In genomic region chr11:9439781-9440180, GRCm38 (mm10) we compare ENCODE assay signal across 16 mouse cellular contexts.
"Had no signal": no experiment of that assay in that cellular context is flagged by ENCODE, and none has a peak within 500 bp of the region (broad histone marks: within the 10 kb centered on the region; RNA-seq: fewer than 3 reads in every experiment).

No protein-coding gene starts in this region.

- H3K36me3 ChIP-seq: neural tube, embryonic 13.5 days; neural tube, embryonic 15.5 days; stomach, embryonic 15.5 days had no signal

- H3K27me3 ChIP-seq: neural tube, embryonic 13.5 days; neural tube, embryonic 15.5 days; stomach, embryonic 15.5 days had no signal

- H3K4me3 ChIP-seq: neural tube, embryonic 13.5 days; neural tube, embryonic 15.5 days; stomach, embryonic 15.5 days had no signal

- H3K4me2 ChIP-seq: neural tube, embryonic 13.5 days; neural tube, embryonic 15.5 days; stomach, embryonic 15.5 days had no signal

- H3K27ac ChIP-seq: neural tube, embryonic 13.5 days; neural tube, embryonic 15.5 days; stomach, embryonic 15.5 days; stomach, postnatal 0 days had no signal

- H3K9me3 ChIP-seq: neural tube, embryonic 13.5 days; neural tube, embryonic 15.5 days; stomach, embryonic 15.5 days had no signal

- DNase-seq: retina, postnatal 1 day; right cerebral cortex, adult 18-20 months; right cerebral cortex, postnatal 14 days; right cerebral cortex, postnatal 25 days; right cerebral cortex, postnatal 4 days; spleen, adult 18-20 months; thymus, adult 18-20 months; thymus, adult 2 months; thymus, postnatal 14 days; thymus, postnatal 25 days; thymus, postnatal 36 days; thymus, postnatal 4 days had no signal

- H3K9ac ChIP-seq: neural tube, embryonic 13.5 days; neural tube, embryonic 15.5 days; stomach, embryonic 15.5 days had no signal

- H3K4me1 ChIP-seq: neural tube, embryonic 13.5 days; neural tube, embryonic 15.5 days; stomach, embryonic 15.5 days had no signal
